In the genomic region with DNA sequence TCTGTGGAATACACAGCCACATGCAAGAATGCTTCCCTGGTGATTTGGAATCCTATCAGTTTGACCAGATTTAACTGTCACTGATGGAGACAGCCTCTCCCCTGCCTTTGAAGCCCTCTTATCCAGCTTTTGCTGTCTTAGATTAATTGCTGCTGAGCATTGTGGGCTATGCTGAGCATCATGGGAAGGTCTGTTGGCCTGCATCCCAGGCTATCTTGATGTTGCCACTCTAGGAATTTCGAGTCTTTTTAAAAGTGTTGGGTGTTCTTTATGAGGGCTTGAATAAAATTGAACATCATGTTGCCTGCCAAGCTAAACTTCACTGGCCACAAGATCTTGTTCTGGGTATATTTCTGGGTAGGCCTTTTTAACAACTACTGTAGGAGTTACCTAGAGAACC, we compare ENCODE assay signal across 14 mouse cellular contexts. TPM values are rescaled to one million over a fixed set of nuclear protein-coding genes. Genes with fewer than 3 reads are reported as not detected.
"Had no signal": no experiment of that assay in that cellular context is flagged by ENCODE, and none has a peak within 500 bp of the region (broad histone marks: within the 10 kb centered on the region; RNA-seq: fewer than 3 reads in every experiment).

No protein-coding gene starts in this region.

- ATAC-seq: intestine, postnatal 0 days; liver, embryonic 12.5 days; midbrain, embryonic 16.5 days had no signal

- H3K9me3 ChIP-seq: limb, embryonic 15.5 days; liver, embryonic 12.5 days; lung, embryonic 15.5 days; midbrain, embryonic 12.5 days had no signal

- H3K4me1 ChIP-seq: limb, embryonic 15.5 days; liver, embryonic 12.5 days; lung, embryonic 15.5 days had no signal

- H3K4me3 ChIP-seq: limb, embryonic 15.5 days; liver, embryonic 12.5 days; lung, embryonic 15.5 days; midbrain, embryonic 12.5 days had no signal

- DNase-seq: kidney, adult 8-10 months; kidney, postnatal 36 days; right cerebral cortex, postnatal 4 days; spleen, adult 18-20 months; thymus, adult 18-20 months; thymus, postnatal 14 days had no signal

- H3K27me3 ChIP-seq: limb, embryonic 15.5 days; lung, embryonic 15.5 days; midbrain, embryonic 12.5 days had no signal

- H3K36me3 ChIP-seq: limb, embryonic 15.5 days; liver, embryonic 12.5 days; lung, embryonic 15.5 days; midbrain, embryonic 12.5 days had no signal

RNA-seq across cellular contexts. Expression of a gene that starts 16.8 kb away (rescaled TPM):
- total RNA-seq: megakaryocyte-erythroid progenitor cell, adult 5-6 weeks had no signal
- polyA plus RNA-seq: kidney, embryonic 16.5 days had no signal
